Mouse (Mus musculus): ENCODE data around the gene Lfng. TPM values are rescaled to one million over a fixed set of nuclear protein-coding genes. Genes with fewer than 3 reads are reported as not detected.

Gene Lfng
- polyA plus RNA-seq, 1 experiment from 2014 or later, result 11.4 TPM

DNA sequence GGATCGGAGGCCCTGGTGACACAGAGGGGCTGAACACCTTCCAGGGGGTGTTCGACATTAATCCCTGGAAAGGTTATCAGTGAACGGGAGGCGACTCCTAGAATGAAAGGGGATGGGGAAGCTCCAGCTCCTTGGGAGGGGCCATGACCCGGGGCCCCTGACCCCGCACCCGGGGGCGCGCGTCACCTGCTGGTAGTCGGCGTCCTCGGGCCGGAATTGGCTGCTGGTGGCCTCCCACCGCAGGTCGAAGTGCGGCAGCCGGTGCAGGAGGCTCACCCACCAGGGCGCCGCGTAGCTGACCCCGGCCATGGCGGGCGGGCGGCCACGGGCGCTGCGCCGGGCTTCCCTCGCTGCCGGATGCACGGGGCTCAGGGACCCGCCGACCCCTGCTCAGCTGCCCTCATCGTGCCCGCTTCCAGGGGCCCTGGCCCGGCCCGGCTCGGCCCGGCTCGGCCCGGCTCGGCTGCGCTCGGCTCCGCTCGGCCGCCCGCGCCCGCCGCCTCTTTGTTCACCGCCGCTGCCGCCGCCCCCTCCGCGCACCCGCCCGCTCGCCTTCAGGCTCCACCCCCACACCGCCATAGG, 41.5 kb downstream of the Lfng start, which contains the start of gene Ttyh3:
Gene Ttyh3, minus strand, starts transcription at position 513 of the 582 bp plus-strand sequence.
- Histone ChIP-seq H3K4me2 (replicated peaks; ENCODE audit: low read depth) (peak within 1 kb of the TSS; percentile 71), H3K4me1 (replicated peaks; ENCODE audit: control insufficient read depth, insufficient read depth) (peaks cover 5% of the 10 kb centered on the region), H3K4me3 (ENCODE audit: low read depth, low read length) (peak within 1 kb of the TSS; percentile 92), H3K36me3 (ENCODE audit: control insufficient read depth, insufficient read depth, low read length) (no peaks in the 10 kb centered on the region; the same call in 1 of the 2 replicates), H3K9ac (ENCODE audit: low read length) (peak within 1 kb of the TSS; percentile 94), H3K27me3 (ENCODE audit: control insufficient read depth, insufficient read depth, low read length) (no peaks in the 10 kb centered on the region), H3K9me3 (ENCODE audit: control insufficient read depth, low read length) (no peaks in the 10 kb centered on the region), H3K27ac (replicated peaks) (peak within 1 kb of the TSS; percentile 36)
- no peak for DNase-seq (ENCODE audit: low spot score)
- TF ChIP-seq EP300 (optimal IDR thresholded peaks at IDR 0.05) (no peak), CTCF (IDR thresholded peaks at IDR 0.05; ENCODE audit: low read depth) (peak; percentile 21)
- WGBS, result 0% methylated on average over 29 of the region's 62 CpGs
- ATAC-seq (ENCODE audit: low FRiP score, low TSS enrichment), result no peak; the same call in 1 of the 2 replicates

DNA sequence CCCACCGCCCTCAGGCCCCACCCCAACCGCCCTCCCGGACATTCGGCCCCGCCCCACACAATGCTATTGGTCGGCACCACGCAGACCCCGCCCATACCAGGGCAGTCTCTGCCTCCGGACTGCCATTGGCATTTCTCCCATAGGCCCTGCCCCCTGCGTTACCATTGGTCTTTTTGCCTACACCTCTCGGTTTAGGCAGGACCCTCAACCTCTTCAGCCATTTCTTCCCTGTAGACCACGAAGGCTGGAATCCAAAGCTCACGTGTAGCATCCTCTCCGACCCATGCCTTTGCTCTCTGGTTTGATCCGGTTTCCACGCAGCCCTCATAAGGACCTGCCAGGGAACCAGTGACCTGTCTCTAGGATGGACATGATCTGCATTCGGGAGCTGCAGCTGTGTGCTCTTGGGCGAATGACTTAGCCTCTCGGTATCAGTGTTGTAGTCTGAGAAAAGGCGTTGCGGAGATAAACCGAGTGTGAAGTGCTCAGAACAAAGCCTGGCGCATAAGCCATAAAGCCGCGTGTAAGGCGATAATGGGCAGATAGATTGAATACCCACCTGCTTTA, 42.1 kb downstream of the Lfng start:
- Histone ChIP-seq H3K36me3 (ENCODE audit: control insufficient read depth, insufficient read depth, low read length) (no peaks in the 10 kb centered on the region), H3K4me2 (replicated peaks; ENCODE audit: low read depth) (peak overlapping the region; percentile 59), H3K27me3 (ENCODE audit: control insufficient read depth, insufficient read depth, low read length) (no peaks in the 10 kb centered on the region), H3K4me3 (ENCODE audit: low read depth, low read length) (peak overlapping the region; percentile 92), H3K9ac (ENCODE audit: low read length) (peak overlapping the region; percentile 56), H3K27ac (replicated peaks) (no peak overlapping the region; the same call in 1 of the 2 replicates), H3K4me1 (replicated peaks; ENCODE audit: control insufficient read depth, insufficient read depth) (peaks cover 5% of the 10 kb centered on the region), H3K9me3 (ENCODE audit: control insufficient read depth, low read length) (no peaks in the 10 kb centered on the region)
- 6% methylated on average over 26 of the region's 26 CpGs for WGBS
- TF ChIP-seq EP300 (optimal IDR thresholded peaks at IDR 0.05) (no peak), CTCF (IDR thresholded peaks at IDR 0.05; ENCODE audit: low read depth) (no peak)
- peak; percentile 97 for ATAC-seq (ENCODE audit: low FRiP score, low TSS enrichment)
- DNase-seq (ENCODE audit: low spot score), result peak; percentile 99

GRCm38 (mm10) chr5:140649881-140650414, 42.8 kb downstream of the Lfng start:
- Histone ChIP-seq H3K9ac (ENCODE audit: low read length) (no peak overlapping the region), H3K27me3 (ENCODE audit: control insufficient read depth, insufficient read depth, low read length) (no peaks in the 10 kb centered on the region), H3K4me3 (ENCODE audit: low read depth, low read length) (no peak overlapping the region), H3K4me2 (replicated peaks; ENCODE audit: low read depth) (no peak overlapping the region; the same call in 1 of the 2 replicates), H3K27ac (replicated peaks) (no peak overlapping the region), H3K36me3 (ENCODE audit: control insufficient read depth, insufficient read depth, low read length) (no peaks in the 10 kb centered on the region), H3K4me1 (replicated peaks; ENCODE audit: control insufficient read depth, insufficient read depth) (peaks cover 5% of the 10 kb centered on the region), H3K9me3 (ENCODE audit: control insufficient read depth, low read length) (no peaks in the 10 kb centered on the region)
- 68% methylated on average over 7 of the region's 7 CpGs for WGBS
- ATAC-seq (ENCODE audit: low FRiP score, low TSS enrichment) (no peak), DNase-seq (ENCODE audit: low spot score) (no peak)
- TF ChIP-seq EP300 (optimal IDR thresholded peaks at IDR 0.05), result no peak
- no peak for TF ChIP-seq CTCF (IDR thresholded peaks at IDR 0.05; ENCODE audit: low read depth)

GRCm38 (mm10) chr5:140651231-140651630, 44.1 kb downstream of the Lfng start:
- Histone ChIP-seq H3K9me3 (ENCODE audit: control insufficient read depth, low read length) (no peaks in the 10 kb centered on the region), H3K4me2 (replicated peaks; ENCODE audit: low read depth) (no peak overlapping the region), H3K4me3 (ENCODE audit: low read depth, low read length) (no peak overlapping the region), H3K27ac (replicated peaks) (no peak overlapping the region), H3K9ac (ENCODE audit: low read length) (no peak overlapping the region), H3K4me1 (replicated peaks; ENCODE audit: control insufficient read depth, insufficient read depth) (peaks cover 5% of the 10 kb centered on the region), H3K27me3 (ENCODE audit: control insufficient read depth, insufficient read depth, low read length) (no peaks in the 10 kb centered on the region), H3K36me3 (ENCODE audit: control insufficient read depth, insufficient read depth, low read length) (no peaks in the 10 kb centered on the region)
- no peak for DNase-seq (ENCODE audit: low spot score)
- ATAC-seq (ENCODE audit: low FRiP score, low TSS enrichment), result no peak
- TF ChIP-seq EP300 (optimal IDR thresholded peaks at IDR 0.05), result no peak
- no peak for TF ChIP-seq CTCF (IDR thresholded peaks at IDR 0.05; ENCODE audit: low read depth)
- WGBS, result 81% methylated on average over 11 of the region's 11 CpGs

DNA sequence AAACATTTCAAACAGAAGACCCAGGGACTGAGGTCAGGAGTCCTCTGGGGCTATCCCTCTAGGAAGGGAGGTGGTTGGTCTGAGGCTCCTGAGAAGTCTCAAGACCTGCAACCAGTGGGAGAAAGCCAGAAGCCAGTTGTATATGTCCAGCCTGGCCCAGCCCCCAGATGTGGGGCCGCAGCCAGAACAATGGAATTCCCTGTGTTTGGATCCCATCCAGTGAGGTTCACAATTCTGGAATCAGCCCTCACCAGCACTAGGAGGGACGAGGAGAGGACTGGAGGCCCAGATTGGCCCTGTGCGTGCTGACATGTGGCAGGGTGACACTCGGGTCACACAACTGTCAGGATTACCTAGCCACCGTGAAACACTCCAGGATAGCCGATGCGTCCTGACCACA, 45.5 kb downstream of the Lfng start:
- Histone ChIP-seq H3K27ac (replicated peaks) (0 out of 2 replicates have a peak overlapping the region, but pooled peaks have one; percentile 35), H3K4me1 (replicated peaks; ENCODE audit: control insufficient read depth, insufficient read depth) (peaks cover 2% of the 10 kb centered on the region), H3K9ac (ENCODE audit: low read length) (no peak overlapping the region), H3K36me3 (ENCODE audit: control insufficient read depth, insufficient read depth, low read length) (no peaks in the 10 kb centered on the region), H3K4me2 (replicated peaks; ENCODE audit: low read depth) (no peak overlapping the region), H3K4me3 (ENCODE audit: low read depth, low read length) (no peak overlapping the region), H3K27me3 (ENCODE audit: control insufficient read depth, insufficient read depth, low read length) (no peaks in the 10 kb centered on the region), H3K9me3 (ENCODE audit: control insufficient read depth, low read length) (no peaks in the 10 kb centered on the region)
- DNase-seq (ENCODE audit: low spot score), result no peak
- 50% methylated on average over 7 of the region's 7 CpGs for WGBS
- no peak for ATAC-seq (ENCODE audit: low FRiP score, low TSS enrichment)
- TF ChIP-seq EP300 (optimal IDR thresholded peaks at IDR 0.05) (no peak), CTCF (IDR thresholded peaks at IDR 0.05; ENCODE audit: low read depth) (no peak)
